Mouse (Mus musculus) MEL (cell line): ENCODE measurements around the gene Klk9. TPM values are rescaled to one million over a fixed set of nuclear protein-coding genes. Genes with fewer than 3 reads are reported as not detected.

Experiments used
- DNase-seq: peaks from one replicate; pipeline ENCODE4 v3.0.0; 2011; ENCODE audit warnings: low read depth, low spot score
- H3K27ac ChIP-seq: 2 replicates; pipeline ENCODE4 v1.5.1; 2012; ENCODE audit warnings: low read depth, mild to moderate bottlenecking, control low read depth, low read length, moderate library complexity; ENCODE audit not compliant: control insufficient read depth
- H3K27me3 ChIP-seq, 2 experiments: fragments of 150-350 bp in 1 of 2; sonication (generic) in 1 of 2; 2 replicates each; pipeline ENCODE4 v1.6.1; 2012; ENCODE audit warnings: low read length in 2 of 2, mild to moderate bottlenecking in 2 of 2, improper control_type of control experiment in 1 of 2, moderate library complexity in 1 of 2; ENCODE audit not compliant: insufficient read depth in 2 of 2, control insufficient read depth in 1 of 2
- H3K36me3 ChIP-seq, 2 experiments: 2 replicates each; pipeline ENCODE4 v1.6.1; 2012 to 2014; ENCODE audit warnings: low read length in 2 of 2, improper control_type of control experiment in 1 of 2, inconsistent platforms in 1 of 2, mild to moderate bottlenecking in 1 of 2; ENCODE audit not compliant: insufficient read depth in 2 of 2, control insufficient read depth in 1 of 2
- H3K4me1 ChIP-seq, 2 experiments: fragments of 150-350 bp in 1 of 2; sonication (generic) in 1 of 2; 2 replicates each; pipeline ENCODE4 v1.6.1; 2012; ENCODE audit warnings: low read length in 2 of 2, improper control_type of control experiment in 1 of 2, mild to moderate bottlenecking in 1 of 2; ENCODE audit not compliant: insufficient read depth in 2 of 2, control insufficient read depth in 1 of 2
- H3K4me3 ChIP-seq, 2 experiments: fragments of 150-350 bp in 1 of 2; sonication (generic) in 1 of 2; 2 replicates each; pipeline ENCODE4 v1.5.1; 2012; ENCODE audit warnings: low read depth in 2 of 2, low read length in 2 of 2, mild to moderate bottlenecking in 2 of 2, moderate library complexity in 2 of 2, control low read depth in 1 of 2, improper control_type of control experiment in 1 of 2; ENCODE audit not compliant: control insufficient read depth in 1 of 2, insufficient read depth in 1 of 2
- H3K79me2 ChIP-seq: 2 replicates; pipeline ENCODE4 v1.6.1; 2012; ENCODE audit warnings: mild to moderate bottlenecking, low read length, moderate library complexity; ENCODE audit not compliant: control insufficient read depth, poor library complexity, insufficient read depth
- H3K9ac ChIP-seq: 2 replicates; pipeline ENCODE4 v1.6.1; 2012; ENCODE audit warnings: low read depth, mild to moderate bottlenecking, control low read depth, low read length, moderate library complexity; ENCODE audit not compliant: control insufficient read depth, poor library complexity, severe bottlenecking
- H3K9me3 ChIP-seq: fragments of 150-350 bp; sonication (generic); replicated peaks from 2 replicates; pipeline ENCODE4 v1.6.1; 2012; ENCODE audit warnings: mild to moderate bottlenecking, low read length, improper control_type of control experiment, moderate library complexity; ENCODE audit not compliant: insufficient read depth
- BHLHE40 ChIP-seq: IDR thresholded peaks from 2 replicates; pipeline ENCODE4 v1.6.1; 2012; ENCODE audit warnings: low read depth, mild to moderate bottlenecking, inconsistent platforms, low read length, improper control_type of control experiment, borderline replicate concordance
- CHD1 ChIP-seq: IDR thresholded peaks from 2 replicates; pipeline ENCODE4 v1.6.1; 2012; ENCODE audit warnings: low read depth, mild to moderate bottlenecking, inconsistent platforms, low read length, improper control_type of control experiment
- E2F4 ChIP-seq: IDR thresholded peaks from 2 replicates; pipeline ENCODE4 v1.6.1; 2011; ENCODE audit warnings: low read depth, low read length, improper control_type of control experiment, borderline replicate concordance
- ELF1 ChIP-seq: IDR thresholded peaks from 2 replicates; pipeline ENCODE4 v1.6.1; 2014; ENCODE audit warnings: low read depth, mild to moderate bottlenecking, inconsistent platforms, low read length, improper control_type of control experiment, moderate library complexity
- ETS1 ChIP-seq: IDR thresholded peaks from 2 replicates; pipeline ENCODE4 v1.6.1; 2012; ENCODE audit warnings: low read depth, mild to moderate bottlenecking, inconsistent platforms, low read length, improper control_type of control experiment, moderate library complexity
- JUND ChIP-seq: IDR thresholded peaks from 2 replicates; pipeline ENCODE4 v1.6.1; 2011; ENCODE audit warnings: low read depth, mild to moderate bottlenecking, improper control_type of control experiment, low read length
- MAZ ChIP-seq: IDR thresholded peaks from 2 replicates; pipeline ENCODE4 v1.6.1; 2012; ENCODE audit warnings: low read depth, mild to moderate bottlenecking, inconsistent platforms, low read length, improper control_type of control experiment
- MYC ChIP-seq: IDR thresholded peaks from 2 replicates; pipeline ENCODE4 v1.6.1; 2011; ENCODE audit warnings: low read depth, mild to moderate bottlenecking, low read length, improper control_type of control experiment, moderate library complexity
- NELFE ChIP-seq: IDR thresholded peaks from 2 replicates; pipeline ENCODE4 v1.6.1; 2011; ENCODE audit warnings: low read depth, low read length, improper control_type of control experiment
- POLR2A ChIP-seq, 2 experiments: IDR thresholded peaks; 2 replicates each; pipeline ENCODE4 v1.6.1; 2011 to 2012; ENCODE audit warnings: low read length in 2 of 2, mild to moderate bottlenecking in 2 of 2, control low read depth in 1 of 2, improper control_type of control experiment in 1 of 2, low read depth in 1 of 2, moderate library complexity in 1 of 2; ENCODE audit not compliant: control insufficient read depth in 1 of 2, insufficient read depth in 1 of 2, poor library complexity in 1 of 2
- POLR2AphosphoS2 ChIP-seq: IDR thresholded peaks from 2 replicates; pipeline ENCODE4 v1.6.1; 2011; ENCODE audit warnings: low read length, improper control_type of control experiment
- POLR2AphosphoS5 ChIP-seq: IDR thresholded peaks from 2 replicates; pipeline ENCODE4 v1.6.1; 2012; ENCODE audit warnings: low read depth, borderline replicate concordance, mild to moderate bottlenecking, inconsistent platforms, low read length, moderate library complexity, mixed read lengths
- SMC3 ChIP-seq: IDR thresholded peaks from 2 replicates; pipeline ENCODE4 v1.6.1; 2011; ENCODE audit warnings: low read depth, low read length, improper control_type of control experiment
- TAL1 ChIP-seq: IDR thresholded peaks from 2 replicates; pipeline ENCODE4 v1.6.1; 2012; ENCODE audit warnings: mild to moderate bottlenecking, inconsistent platforms, low read length, moderate library complexity, mixed read lengths
- TBP ChIP-seq: IDR thresholded peaks from 2 replicates; pipeline ENCODE4 v1.8.0; 2011; ENCODE audit warnings: low read depth, low read length, improper control_type of control experiment
- TCF12 ChIP-seq: IDR thresholded peaks from 2 replicates; pipeline ENCODE4 v1.6.1; 2014; ENCODE audit warnings: low read depth, mild to moderate bottlenecking, inconsistent platforms, low read length, improper control_type of control experiment, moderate library complexity
- UBTF ChIP-seq: IDR thresholded peaks from 2 replicates; pipeline ENCODE4 v1.6.1; 2012; ENCODE audit warnings: low read depth, mild to moderate bottlenecking, inconsistent platforms, low read length, improper control_type of control experiment, moderate library complexity, borderline replicate concordance; ENCODE audit not compliant: insufficient read depth
- USF1 ChIP-seq: IDR thresholded peaks from 2 replicates; pipeline ENCODE4 v1.6.1; 2014; ENCODE audit warnings: low read depth, mild to moderate bottlenecking, inconsistent platforms, low read length, improper control_type of control experiment, moderate library complexity
- USF2 ChIP-seq, 2 experiments: IDR thresholded peaks; 2 replicates each; pipeline ENCODE4 v1.6.1; 2011 to 2012; ENCODE audit warnings: improper control_type of control experiment in 2 of 2, low read length in 2 of 2, borderline replicate concordance in 1 of 2, inconsistent platforms in 1 of 2, low read depth in 1 of 2, mild to moderate bottlenecking in 1 of 2; ENCODE audit not compliant: insufficient read depth in 1 of 2
- ZC3H11A ChIP-seq: IDR thresholded peaks from 2 replicates; pipeline ENCODE4 v1.6.1; 2012; ENCODE audit warnings: low read depth, mild to moderate bottlenecking, inconsistent platforms, low read length, improper control_type of control experiment
- ZKSCAN1 ChIP-seq: IDR thresholded peaks from 2 replicates; pipeline ENCODE4 v1.6.1; 2012; ENCODE audit warnings: low read depth, mild to moderate bottlenecking, inconsistent platforms, low read length, improper control_type of control experiment, moderate library complexity
- ZMIZ1 ChIP-seq: IDR thresholded peaks from 2 replicates; pipeline ENCODE4 v1.6.1; 2012; ENCODE audit warnings: low read depth, mild to moderate bottlenecking, inconsistent platforms, low read length, improper control_type of control experiment, moderate library complexity
- ZNF384 ChIP-seq: IDR thresholded peaks from 2 replicates; pipeline ENCODE4 v1.6.1; 2012; ENCODE audit warnings: low read depth, mild to moderate bottlenecking, inconsistent platforms, low read length, improper control_type of control experiment
- polyA plus RNA-seq, 2 experiments: library from polyadenylated mRNA; stranded (reverse) in 1 of 2; unstranded in 1 of 2; fragments of >175 nt in 1 of 2; fragments of >200 nt in 1 of 2; gene quantifications; 2 replicates each; pipeline versions ENCODE4 v1.2.1 to v1.2.4; 2012; ENCODE audit warnings: low replicate concordance in 2 of 2, low read depth in 1 of 2; ENCODE audit not compliant: insufficient read length in 2 of 2, insufficient read depth in 1 of 2, missing spikeins in 1 of 2
- total RNA-seq: library from RNA; depleted of rRNA; stranded (reverse); fragments of 300-350 nt; gene quantifications from 2 replicates; pipeline ENCODE4 v1.2.3, GENCODE M21; 2012

Gene Klk9
- total and polyA plus RNA-seq, 3 experiments = not detected

GRCm38 (mm10) chr7:43769636-43770035 is 22.1 kb upstream of the Klk9 start:
- H3K79me2 ChIP-seq = no peaks in the 10 kb centered on the region
- no peaks in the 10 kb centered on the region for H3K36me3 ChIP-seq
- no peaks in the 10 kb centered on the region for H3K27me3 ChIP-seq
- no peak overlapping the region for H3K27ac ChIP-seq
- H3K9me3 ChIP-seq = no peaks in the 10 kb centered on the region
- H3K9ac ChIP-seq = no peak overlapping the region
- no peaks in the 10 kb centered on the region for H3K4me1 ChIP-seq
- no peak for TF ChIP-seq ZMIZ1
- no peak for TF ChIP-seq MYC
- TF ChIP-seq ZC3H11A = no peak
- TF ChIP-seq ZNF384 = no peak
- no peak for TF ChIP-seq TAL1
- TF ChIP-seq NELFE = no peak
- no peak for TF ChIP-seq CHD1
- TF ChIP-seq POLR2AphosphoS2 = no peak
- TF ChIP-seq JUND = no peak
- TF ChIP-seq POLR2A (IDR thresholded peaks at IDR 0.05; ENCODE audit: control insufficient read depth in 1 of 2, insufficient read depth in 1 of 2, low read depth in 1 of 2, low read length in 2 of 2, poor library complexity in 1 of 2) = no peak
- TF ChIP-seq TCF12 = no peak
- TF ChIP-seq, all 39 proteins: peak for 0
- H3K4me3 ChIP-seq = no peak overlapping the region
- no peak for DNase-seq

GRCm38 (mm10) chr7:43770701-43771100 is 21.0 kb upstream of the Klk9 start:
- TF ChIP-seq SMC3 = no peak
- TF ChIP-seq ZNF384 = no peak
- no peak for TF ChIP-seq E2F4
- no peak for TF ChIP-seq MAZ
- no peak for TF ChIP-seq UBTF
- TF ChIP-seq ELF1 = no peak
- TF ChIP-seq ETS1 = no peak
- TF ChIP-seq CHD1 = no peak
- no peak for TF ChIP-seq POLR2AphosphoS5
- TF ChIP-seq USF2 (IDR thresholded peaks at IDR 0.05; ENCODE audit: borderline replicate concordance in 1 of 2, insufficient read depth in 1 of 2, low read depth in 1 of 2, low read length in 2 of 2) = no peak
- no peak for TF ChIP-seq MYC
- no peak for TF ChIP-seq ZC3H11A
- no peak for TF ChIP-seq ZKSCAN1
- no peak for TF ChIP-seq USF1
- TF ChIP-seq TBP = no peak
- no peak for TF ChIP-seq BHLHE40
- H3K4me1 ChIP-seq = no peaks in the 10 kb centered on the region
- no peak overlapping the region for H3K27ac ChIP-seq
- no peaks in the 10 kb centered on the region for H3K79me2 ChIP-seq
- H3K36me3 ChIP-seq = no peaks in the 10 kb centered on the region
- no peak for DNase-seq
- no peaks in the 10 kb centered on the region for H3K27me3 ChIP-seq
- no peak overlapping the region for H3K9ac ChIP-seq
- no peak overlapping the region for H3K4me3 ChIP-seq
- H3K9me3 ChIP-seq = no peaks in the 10 kb centered on the region
